Mouse (Mus musculus): Measurements from ENCODE around the gene Klhl29.

Gene Klhl29

DNA sequence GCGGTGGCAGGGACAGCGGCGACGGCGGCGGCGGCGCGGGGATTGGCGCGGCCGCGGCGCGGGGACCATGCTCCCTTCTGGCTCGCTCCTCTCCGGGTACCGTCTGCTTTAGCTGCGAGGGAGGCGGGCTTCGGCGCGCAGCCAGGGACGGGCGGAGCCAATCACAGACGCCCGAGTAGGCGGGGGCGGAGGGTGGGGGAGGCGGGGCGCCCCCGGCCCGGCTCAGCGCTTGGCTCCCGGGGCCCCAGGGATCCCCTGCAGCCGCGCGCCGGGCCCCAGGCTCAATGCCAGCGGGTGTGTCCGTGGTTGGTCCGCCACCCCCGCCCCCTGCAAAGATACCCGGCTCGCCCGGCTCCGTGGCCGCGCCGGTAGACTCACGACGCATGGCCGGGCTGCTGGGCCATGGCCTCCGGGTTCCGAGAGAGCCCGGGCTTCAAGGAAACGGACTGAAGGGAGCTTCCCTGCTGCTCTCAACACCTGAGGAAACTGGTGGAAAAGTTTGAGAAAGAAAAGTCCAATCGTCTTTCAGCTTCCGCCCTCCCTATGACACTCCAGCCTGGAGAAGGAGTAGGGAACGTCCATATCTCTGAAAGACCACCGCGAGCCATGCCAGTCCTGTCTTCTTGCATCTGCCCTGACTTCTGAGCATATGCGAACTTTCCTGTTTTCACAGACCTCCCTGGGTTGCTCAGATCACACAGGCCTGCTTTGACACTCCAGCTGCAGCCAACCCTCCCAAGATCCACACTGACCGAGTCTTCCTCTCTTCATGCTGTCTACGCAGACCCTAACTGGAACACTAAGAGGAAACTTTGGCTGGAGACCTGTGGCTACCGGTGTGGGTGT, at the start of gene Klhl29:
TSS of gene Klhl29 (minus strand) at position 67 of the 846 bp plus-strand sequence.
- DNase-seq, result peak; percentile 96 to 98

- no peak for DNase-seq
Measured at GRCm38 (mm10) chr12:5425276-5425675, 49.8 kb upstream of the Klhl29 start.

GRCm38 (mm10) chr12:5415806-5416205, 40.3 kb upstream of the Klhl29 start:
- no peak for DNase-seq

DNA sequence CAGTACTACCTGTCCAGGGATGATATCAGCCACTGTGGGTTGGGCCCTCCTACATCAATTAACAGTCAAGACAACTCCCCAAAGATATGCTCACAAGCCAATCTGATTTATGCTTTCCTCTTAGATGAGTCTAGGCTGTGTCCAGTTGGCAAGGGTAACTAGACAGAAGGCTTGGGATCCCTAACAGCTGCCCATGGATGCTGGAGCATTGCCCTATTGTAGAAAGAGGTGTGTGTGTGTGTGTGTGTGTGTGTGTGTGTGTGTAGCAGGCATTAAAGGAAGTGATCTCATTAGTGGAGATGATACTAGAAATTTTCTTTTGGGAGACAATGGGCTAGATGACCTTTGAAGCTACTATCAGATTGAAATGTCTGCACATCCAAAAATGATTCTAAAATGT, 38.5 kb upstream of the Klhl29 start:
- no peak for DNase-seq

- DNase-seq, result no peak
Measured at GRCm38 (mm10) chr12:5411761-5412537, 36.5 kb upstream of the Klhl29 start.

DNA sequence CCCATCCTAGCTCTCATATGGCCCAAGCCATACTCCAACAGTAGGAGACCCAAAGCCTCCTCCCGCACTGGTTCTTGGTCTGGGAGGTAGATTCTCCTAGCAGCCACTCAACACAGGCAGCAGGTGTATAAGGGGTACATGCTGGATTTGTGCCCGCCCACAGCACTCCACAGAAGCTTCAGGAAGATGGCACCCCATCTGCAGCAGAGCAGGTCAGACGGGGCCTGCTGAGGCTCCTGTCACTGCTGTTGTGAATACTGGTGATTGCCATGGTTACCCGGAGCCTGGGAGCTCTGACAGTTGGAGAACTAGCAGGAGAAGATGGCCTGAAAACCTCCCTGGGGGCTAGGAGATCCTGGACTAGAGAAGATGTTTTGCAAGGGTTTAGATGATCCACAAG, 35.9 kb upstream of the Klhl29 start:
- peak in 1 of 2 experiments; percentile 28 for DNase-seq

GRCm38 (mm10) chr12:5410391-5411115, 35.1 kb upstream of the Klhl29 start:
- DNase-seq, result peak; percentile 86 to 93

- no peak for DNase-seq
Measured at GRCm38 (mm10) chr12:5407175-5407574, 31.7 kb upstream of the Klhl29 start.

- no peak for DNase-seq
Measured at GRCm38 (mm10) chr12:5397423-5397822, 21.9 kb upstream of the Klhl29 start.

- no peak for DNase-seq
Measured at GRCm38 (mm10) chr12:5395188-5395587, 19.7 kb upstream of the Klhl29 start.

DNA sequence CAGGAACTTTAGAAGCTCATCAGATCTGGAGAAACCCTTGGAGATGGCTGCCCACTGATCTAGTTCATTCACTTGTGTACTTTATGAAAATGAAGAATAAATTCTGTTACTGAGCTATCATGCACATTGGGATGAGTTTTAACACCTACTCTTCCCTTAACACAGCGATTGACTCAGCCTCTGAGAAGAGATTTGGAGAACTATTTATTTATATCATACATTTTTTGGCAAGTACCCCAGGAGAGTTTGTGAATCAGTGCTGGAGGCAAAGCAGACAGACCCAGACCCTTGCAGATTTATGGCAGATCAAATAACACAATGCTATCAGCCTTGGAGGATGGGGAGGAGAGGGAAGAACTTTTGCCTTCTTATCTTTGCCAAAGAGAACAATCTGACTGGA, 11.6 kb upstream of the Klhl29 start:
- DNase-seq, result no peak

- DNase-seq, result no peak
Measured at GRCm38 (mm10) chr12:5386688-5387087, 11.2 kb upstream of the Klhl29 start.

- peak in 1 of 2 experiments; percentile 47 for DNase-seq
Measured at GRCm38 (mm10) chr12:5381694-5382093, 6.2 kb upstream of the Klhl29 start.

GRCm38 (mm10) chr12:5374684-5375615, 532 bp downstream of the Klhl29 start:
- DNase-seq, result peak; percentile 72 to 75

DNA sequence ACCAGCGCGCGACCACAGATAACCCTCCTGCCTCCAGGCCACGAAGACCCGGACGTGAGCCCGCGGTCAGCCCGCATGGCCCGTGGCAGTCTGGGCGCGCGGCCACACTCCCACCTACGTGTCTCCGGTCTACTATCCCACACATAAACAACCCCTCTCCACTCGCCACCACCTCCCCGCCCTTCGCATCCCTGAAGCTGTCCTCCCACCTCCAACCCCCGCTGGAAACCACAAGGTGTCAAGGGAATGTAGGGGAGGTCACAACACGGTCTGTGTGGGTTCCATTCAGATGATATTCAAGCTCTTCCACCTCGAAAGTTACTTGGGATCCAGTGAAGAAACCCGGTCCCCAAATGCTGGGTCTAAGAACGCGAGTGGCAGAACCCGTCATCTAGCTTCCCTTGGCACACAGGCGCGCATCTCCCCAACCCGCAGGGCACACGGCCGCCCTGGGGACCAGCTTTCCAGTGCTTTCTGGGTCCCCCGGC, 1.2 kb downstream of the Klhl29 start:
- DNase-seq, result peak in 1 of 2 experiments; percentile 57

GRCm38 (mm10) chr12:5373641-5374195, 1.8 kb downstream of the Klhl29 start:
- DNase-seq, result peak; percentile 70

DNA sequence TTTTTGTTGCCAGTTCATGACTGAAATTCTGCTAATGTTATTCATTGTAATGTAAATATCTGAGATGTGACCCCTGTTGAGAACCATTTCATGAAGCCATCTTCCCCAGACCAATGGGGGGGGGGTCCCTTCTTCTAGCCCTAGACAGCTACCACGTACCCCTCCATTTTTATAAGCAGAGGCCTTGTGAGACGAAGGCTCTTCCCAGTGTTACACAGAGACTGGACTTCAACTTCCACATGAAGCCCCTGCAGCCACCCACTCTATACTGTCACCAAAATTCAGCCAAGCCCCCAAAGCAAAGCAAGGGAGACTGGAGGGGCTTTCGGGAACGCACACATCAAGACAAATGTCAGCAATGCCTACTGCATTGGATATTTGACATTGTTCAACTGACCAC, 6.1 kb downstream of the Klhl29 start:
- no peak for DNase-seq

- DNase-seq, result no peak
Measured at GRCm38 (mm10) chr12:5364836-5365235, 10.6 kb downstream of the Klhl29 start.

DNA sequence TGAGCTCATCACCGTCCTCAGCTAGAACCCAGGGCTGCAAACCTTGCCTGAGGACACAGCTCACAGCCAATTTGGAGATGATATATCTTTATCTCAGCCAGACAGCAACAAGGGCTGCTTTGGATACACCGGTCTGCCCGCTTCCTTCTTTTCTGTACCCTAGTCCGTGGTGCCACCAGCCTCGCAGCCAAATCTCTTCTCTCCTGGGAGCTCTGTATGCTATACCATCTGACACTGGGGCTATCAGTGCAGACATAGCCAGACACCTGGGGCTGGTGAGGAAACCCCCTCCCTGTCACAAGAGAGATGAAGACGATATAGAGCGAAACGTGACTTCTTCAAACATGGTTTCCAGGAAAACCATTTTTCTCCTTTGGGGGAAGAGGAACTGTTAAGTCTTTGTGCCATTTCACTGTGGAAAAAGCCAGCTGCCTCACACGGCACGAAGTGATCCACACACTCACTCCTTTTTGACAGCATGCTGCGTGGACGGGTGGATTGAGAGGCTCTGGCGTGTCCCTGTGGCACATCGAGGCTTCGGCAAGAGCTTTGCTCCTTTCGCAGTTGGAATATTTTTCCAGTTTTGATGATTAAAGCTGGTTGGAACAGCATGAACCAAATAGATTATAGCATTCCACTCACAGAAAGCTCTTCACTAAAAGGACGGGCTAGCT, 11.4 kb downstream of the Klhl29 start:
- no peak for DNase-seq

- DNase-seq, result peak; percentile 55 to 76
Measured at GRCm38 (mm10) chr12:5359065-5359464, 16.4 kb downstream of the Klhl29 start.

DNA sequence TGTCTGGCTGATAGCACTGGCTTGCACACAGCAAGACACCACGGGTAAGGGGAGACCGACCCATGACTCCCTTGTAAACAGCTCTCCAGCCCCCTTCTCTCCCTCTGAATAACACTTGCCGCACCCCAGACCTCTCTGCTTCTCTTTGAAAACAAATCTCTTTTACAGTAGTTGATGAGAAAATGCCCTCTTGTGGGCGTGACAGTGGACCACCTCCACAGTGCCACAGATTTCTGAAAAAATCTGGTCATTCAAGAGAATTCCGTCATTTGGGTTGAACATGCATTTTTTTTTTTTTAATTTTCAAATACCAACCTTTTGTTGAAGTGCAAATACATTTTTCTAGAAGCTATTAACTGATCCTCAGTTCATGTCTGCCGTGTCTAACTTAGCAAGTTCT, 17.0 kb downstream of the Klhl29 start:
- no peak for DNase-seq

Data from cerebellum, postnatal 25 days (tissue).